ENCODE assay signal across 15 mouse cellular contexts in genomic region chr10:96871559-96872160, GRCm38 (mm10).
DNase-seq lines count a peak whose midpoint lies in the region; ATAC-seq and TF ChIP-seq lines count a peak whose summit lies in the region.
"Had no signal": no experiment of that assay in that cellular context is flagged by ENCODE, and none has a peak within 500 bp of the region (broad histone marks: within the 10 kb centered on the region; RNA-seq: fewer than 3 reads in every experiment).

No protein-coding gene starts in this region.

- H3K36me3 ChIP-seq in lung, postnatal 0 days (ENCODE audit: insufficient read depth, low read length), result no peaks in the 10 kb centered on the region
- H3K36me3 ChIP-seq in forebrain, embryonic 11.5 days (ENCODE audit: control insufficient read depth, insufficient read depth, low read length), result no peaks in the 10 kb centered on the region
- H3K36me3 ChIP-seq: embryonic facial prominence, embryonic 10.5 days; forebrain, embryonic 10.5 days; hindbrain, embryonic 10.5 days; liver, embryonic 13.5 days had no signal

- H3K4me1 ChIP-seq in lung, postnatal 0 days (ENCODE audit: insufficient read depth, low read depth, low read length), result no peaks in the 10 kb centered on the region; the same call in 1 of the 2 replicates
- peaks cover 7% of the 10 kb centered on the region for H3K4me1 ChIP-seq in embryonic fibroblast, embryonic 13.5 days (ENCODE audit: control insufficient read depth, insufficient read depth, low read length)
- no peaks in the 10 kb centered on the region for H3K4me1 ChIP-seq in forebrain, embryonic 11.5 days (replicated peaks; ENCODE audit: control insufficient read depth, insufficient read depth, low read length)
- H3K4me1 ChIP-seq: embryonic facial prominence, embryonic 10.5 days; hindbrain, embryonic 10.5 days; liver, embryonic 13.5 days; megakaryocyte, embryonic 14.5 days had no signal

- no peaks in the 10 kb centered on the region for H3K9me3 ChIP-seq in lung, postnatal 0 days (ENCODE audit: low read length)
- H3K9me3 ChIP-seq in forebrain, embryonic 11.5 days (ENCODE audit: control insufficient read depth, low read length), result no peaks in the 10 kb centered on the region
- H3K9me3 ChIP-seq: embryonic facial prominence, embryonic 10.5 days; forebrain, embryonic 10.5 days; hindbrain, embryonic 10.5 days; liver, embryonic 13.5 days had no signal

- no peak overlapping the region for H3K4me2 ChIP-seq in lung, postnatal 0 days (replicated peaks; ENCODE audit: low read depth, low read length)
- H3K4me2 ChIP-seq in forebrain, embryonic 11.5 days (ENCODE audit: low read depth, low read length, severe bottlenecking), result no peak overlapping the region
- H3K4me2 ChIP-seq: heart, embryonic 11.5 days; liver, embryonic 13.5 days had no signal

- H3K27ac ChIP-seq in lung, postnatal 0 days (ENCODE audit: low read length), result no peak overlapping the region
- peak overlapping the region; percentile 97 for H3K27ac ChIP-seq in embryonic fibroblast, embryonic 13.5 days (ENCODE audit: insufficient read depth, low read length)
- no peak overlapping the region for H3K27ac ChIP-seq in forebrain, embryonic 11.5 days (ENCODE audit: low read depth, low read length)
- H3K27ac ChIP-seq: embryonic facial prominence, embryonic 10.5 days; forebrain, embryonic 10.5 days; hindbrain, embryonic 10.5 days; liver, embryonic 13.5 days had no signal

- peak; percentile 47; the same call in 1 of the 2 replicates for ATAC-seq in lung, postnatal 0 days
- no peak for ATAC-seq in forebrain, embryonic 11.5 days (replicated peaks; ENCODE audit: low FRiP score)

- WGBS in lung, postnatal 0 days, result 52% methylated on average over 7 of the region's 7 CpGs
- 89% methylated on average over 7 of the region's 7 CpGs for WGBS in forebrain, embryonic 11.5 days

- TF ChIP-seq EP300 in lung, postnatal 0 days (IDR thresholded peaks at IDR 0.05), result no peak

- TF ChIP-seq POLR2A in embryonic fibroblast, embryonic 13.5 days (IDR thresholded peaks at IDR 0.05; ENCODE audit: low read depth, low read length), result no peak

- TF ChIP-seq CTCF in lung, postnatal 0 days (IDR thresholded peaks at IDR 0.05), result no peak
- TF ChIP-seq CTCF in embryonic fibroblast, embryonic 13.5 days (IDR thresholded peaks at IDR 0.05; ENCODE audit: borderline replicate concordance, insufficient read depth, low read length), result no peak

- H3K9ac ChIP-seq in lung, postnatal 0 days (replicated peaks; ENCODE audit: low read depth), result no peak overlapping the region
- H3K9ac ChIP-seq in forebrain, embryonic 11.5 days (ENCODE audit: low read length), result no peak overlapping the region
- H3K9ac ChIP-seq: liver, embryonic 13.5 days had no signal

- no peak for DNase-seq in lung, postnatal 0 days (ENCODE audit: low spot score)
- no peak for DNase-seq in lung, postnatal 10 days
- DNase-seq in CD4-positive helper T cell, adult 2 months (ENCODE audit: low read depth, low spot score), result peak; percentile 10
- DNase-seq in naive thymus-derived CD4-positive, alpha-beta T cell, adult 2 months (ENCODE audit: low read depth), result peak; percentile 29
- DNase-seq in gastrocnemius, adult 18-20 months (ENCODE audit: low spot score), result no peak
- DNase-seq in forebrain, embryonic 11.5 days (ENCODE audit: low spot score), result no peak
- DNase-seq: cerebellum, adult 9-10 months; kidney, adult 18-20 months; liver, embryonic 13.5 days had no signal

- no peaks in the 10 kb centered on the region for H3K27me3 ChIP-seq in lung, postnatal 0 days (replicated peaks; ENCODE audit: insufficient read depth, low read length)
- H3K27me3 ChIP-seq in forebrain, embryonic 11.5 days (ENCODE audit: control insufficient read depth, insufficient read depth, low read length), result no peaks in the 10 kb centered on the region
- H3K27me3 ChIP-seq: liver, embryonic 13.5 days; megakaryocyte, embryonic 14.5 days had no signal

- H3K4me3 ChIP-seq in lung, postnatal 0 days (ENCODE audit: low read depth, low read length), result no peak overlapping the region
- H3K4me3 ChIP-seq in embryonic fibroblast, embryonic 13.5 days (ENCODE audit: insufficient read depth, low read length), result no peak overlapping the region
- no peak overlapping the region for H3K4me3 ChIP-seq in forebrain, embryonic 11.5 days (ENCODE audit: low read depth, low read length)
- H3K4me3 ChIP-seq: embryonic facial prominence, embryonic 10.5 days; forebrain, embryonic 10.5 days; hindbrain, embryonic 10.5 days; liver, embryonic 13.5 days; megakaryocyte, embryonic 14.5 days had no signal

Comparison
In these comparisons a context has a peak if more than half of its experiments do, and no peak if none do; other contexts are left out.
1. DNase-seq: peak in CD4-positive helper T cell, adult 2 months (single experiment) and naive thymus-derived CD4-positive, alpha-beta T cell, adult 2 months (single experiment); none in lung, postnatal 0 days (single experiment), lung, postnatal 10 days (single experiment), gastrocnemius, adult 18-20 months (single experiment) and forebrain, embryonic 11.5 days (single experiment).